Mouse (Mus musculus): Measurements from ENCODE around the gene Ppan.

The Ppan gene

GRCm38 (mm10) chr9:20878041-20878709, 9.8 kb upstream of the Ppan start:
- in situ Hi-C loops (cut with MboI; ENCODE audit: low sequenced_read_pairs): no loop called here

- in situ Hi-C loops (cut with MboI; ENCODE audit: low sequenced_read_pairs): no loop called here
Measured at GRCm38 (mm10) chr9:20878710-20879065, 9.3 kb upstream of the Ppan start.

- in situ Hi-C loops (cut with MboI; ENCODE audit: low sequenced_read_pairs): no loop called here
Measured at GRCm38 (mm10) chr9:20879097-20879792, 8.7 kb upstream of the Ppan start, which contains the start of gene Angptl6. Angptl6 (minus strand) TSS chr9:20879727.

- in situ Hi-C loops (cut with MboI; ENCODE audit: low sequenced_read_pairs): no loop called here
Measured at GRCm38 (mm10) chr9:20886563-20886962, 1.4 kb upstream of the Ppan start.

GRCm38 (mm10) chr9:20887191-20887590, 784 bp upstream of the Ppan start:
- in situ Hi-C loops (cut with MboI; ENCODE audit: low sequenced_read_pairs): no loop called here

- in situ Hi-C loops (cut with MboI; ENCODE audit: low sequenced_read_pairs): no loop called here
Measured at GRCm38 (mm10) chr9:20888386-20888765, 401 bp downstream of the Ppan start.

GRCm38 (mm10) chr9:20889185-20890141, 1.5 kb downstream of the Ppan start:
- in situ Hi-C loops (cut with MboI; ENCODE audit: low sequenced_read_pairs): no loop called here

GRCm38 (mm10) chr9:20890411-20890810, 2.4 kb downstream of the Ppan start:
- in situ Hi-C loops (cut with MboI; ENCODE audit: low sequenced_read_pairs): no loop called here

GRCm38 (mm10) chr9:20891339-20892103, 3.5 kb downstream of the Ppan start:
- in situ Hi-C loops (cut with MboI; ENCODE audit: low sequenced_read_pairs): no loop called here

- in situ Hi-C loops (cut with MboI; ENCODE audit: low sequenced_read_pairs): no loop called here
Measured at GRCm38 (mm10) chr9:20892104-20892653, 4.2 kb downstream of the Ppan start.

- in situ Hi-C loops (cut with MboI; ENCODE audit: low sequenced_read_pairs): no loop called here
Measured at GRCm38 (mm10) chr9:20893069-20893468, 5.1 kb downstream of the Ppan start.

GRCm38 (mm10) chr9:20893590-20894343, 5.8 kb downstream of the Ppan start:
- in situ Hi-C loops (cut with MboI; ENCODE audit: low sequenced_read_pairs): no loop called here

GRCm38 (mm10) chr9:20894629-20895028, 6.7 kb downstream of the Ppan start:
- in situ Hi-C loops (cut with MboI; ENCODE audit: low sequenced_read_pairs): no loop called here

GRCm38 (mm10) chr9:20895382-20895781, 7.4 kb downstream of the Ppan start:
- in situ Hi-C loops (cut with MboI; ENCODE audit: low sequenced_read_pairs): no loop called here

- in situ Hi-C loops (cut with MboI; ENCODE audit: low sequenced_read_pairs): no loop called here
Measured at GRCm38 (mm10) chr9:20897736-20898510, 9.9 kb downstream of the Ppan start.

GRCm38 (mm10) chr9:20898511-20899073, 10.6 kb downstream of the Ppan start, which contains the start of gene Eif3g:
Eif3g (minus strand) TSS chr9:20898623.
- in situ Hi-C loops (cut with MboI; ENCODE audit: low sequenced_read_pairs): no loop called here

GRCm38 (mm10) chr9:20901466-20902173, 13.6 kb downstream of the Ppan start:
- in situ Hi-C loops (cut with MboI; ENCODE audit: low sequenced_read_pairs): no loop called here

GRCm38 (mm10) chr9:20902174-20902491, 14.2 kb downstream of the Ppan start:
- in situ Hi-C loops (cut with MboI; ENCODE audit: low sequenced_read_pairs): no loop called here
